Mouse (Mus musculus): ENCODE measurements around the gene Adssl1. TPM values are rescaled to one million over a fixed set of nuclear protein-coding genes. Genes with fewer than 3 reads are reported as not detected.
A peak's percentile ranks its signal among the peaks of the same experiment; 100 is the strongest.

The Adssl1 gene
- total RNA-seq, 2 experiments from 2014 or later: 14.3 to 25.8 TPM

- intact Hi-C loops (cut with DNase I): no loop called here
- DNase-seq (ENCODE audit: low spot score in 2 of 2): peak; percentile 97 to 99
Measured at GRCm38 (mm10) chr12:112644180-112644854, 24.5 kb downstream of the Adssl1 start, which contains the start of gene Siva1. Siva1 (plus strand) TSS chr12:112644679.

DNA sequence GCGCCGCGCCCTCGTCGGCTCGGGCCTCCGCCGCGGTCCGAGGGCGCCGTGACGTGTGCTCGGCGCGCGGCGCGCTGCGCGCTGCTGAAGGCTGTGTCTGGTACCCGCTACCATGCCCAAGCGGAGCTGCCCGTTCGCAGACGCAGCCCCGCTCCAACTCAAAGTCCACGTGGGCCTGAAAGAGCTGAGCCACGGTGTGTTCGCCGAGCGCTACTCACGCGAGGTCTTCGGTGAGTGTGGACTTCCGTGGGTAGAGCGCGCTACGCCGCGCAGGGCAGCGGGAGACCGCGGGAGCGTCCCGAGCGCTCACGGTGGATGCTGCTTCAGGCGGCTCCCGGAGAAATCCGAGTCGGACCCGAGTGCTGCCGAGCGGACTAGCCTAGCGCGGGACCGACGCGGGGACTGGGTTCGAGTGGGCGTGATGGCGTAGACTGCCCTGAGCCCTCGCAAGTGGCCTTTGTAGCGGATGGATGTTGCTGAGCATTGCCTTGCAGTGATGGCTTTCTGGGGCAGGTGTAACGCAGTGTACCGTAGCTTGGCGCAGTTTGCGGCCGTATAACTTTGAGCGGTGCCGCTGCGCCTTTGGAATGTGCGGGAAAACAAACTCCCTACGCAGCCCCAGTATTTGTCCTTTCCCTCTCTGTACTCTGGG lies 25.1 kb downstream of the Adssl1 start:
- intact Hi-C loops (cut with DNase I): no loop called here
- DNase-seq (ENCODE audit: low spot score in 2 of 2): peak in 1 of 2 experiments; percentile 69

- intact Hi-C loops (cut with DNase I): no loop called here
- DNase-seq (ENCODE audit: low spot score in 2 of 2): no peak
Measured at GRCm38 (mm10) chr12:112646139-112646538, 26.3 kb downstream of the Adssl1 start.

GRCm38 (mm10) chr12:112648081-112648480 lies 28.2 kb downstream of the Adssl1 start:
- intact Hi-C loops (cut with DNase I): no loop called here
- DNase-seq (ENCODE audit: low spot score in 2 of 2): no peak

DNA sequence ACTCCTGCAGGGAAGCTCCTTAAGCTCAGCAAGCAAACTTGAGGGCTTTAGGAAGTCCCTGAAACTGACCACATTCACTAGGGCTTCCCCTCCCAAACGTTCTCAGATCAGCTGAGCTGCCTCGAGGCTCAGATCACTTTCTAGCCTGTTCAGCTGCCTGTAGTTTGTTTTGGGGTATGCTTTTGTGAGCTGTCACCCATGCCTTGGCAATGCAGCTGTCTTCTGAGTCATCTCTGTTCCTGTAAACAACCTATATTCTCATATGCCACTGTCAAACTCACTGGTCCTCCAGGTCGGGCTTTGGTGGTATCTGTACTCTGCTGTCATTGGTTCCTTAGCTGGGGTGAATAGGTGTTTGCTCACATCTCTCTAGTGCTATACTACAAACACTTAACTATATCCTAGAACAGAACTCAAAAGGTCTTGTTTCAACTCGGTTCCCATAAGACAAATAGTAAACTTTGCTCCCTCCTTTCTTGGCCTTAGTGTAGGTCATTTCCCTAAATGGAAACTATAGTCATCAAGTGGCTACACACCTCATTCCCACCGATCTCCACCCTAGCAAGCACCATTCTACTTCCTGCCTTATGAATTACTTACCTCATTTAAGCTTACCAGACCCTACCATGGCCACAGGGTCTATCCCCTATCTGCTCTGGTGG lies 32.1 kb downstream of the Adssl1 start:
- intact Hi-C loops (cut with DNase I): no loop called here
- DNase-seq (ENCODE audit: low spot score in 2 of 2): no peak

GRCm38 (mm10) chr12:112653157-112653824 lies 33.4 kb downstream of the Adssl1 start:
- DNase-seq (ENCODE audit: low spot score in 2 of 2): peak; percentile 75 to 80
- intact Hi-C loops (cut with DNase I): loop anchor here (1.0 kb wide), 2 partner anchors 22 to 54 kb away; no protein-coding TSS in a partner anchor

DNA sequence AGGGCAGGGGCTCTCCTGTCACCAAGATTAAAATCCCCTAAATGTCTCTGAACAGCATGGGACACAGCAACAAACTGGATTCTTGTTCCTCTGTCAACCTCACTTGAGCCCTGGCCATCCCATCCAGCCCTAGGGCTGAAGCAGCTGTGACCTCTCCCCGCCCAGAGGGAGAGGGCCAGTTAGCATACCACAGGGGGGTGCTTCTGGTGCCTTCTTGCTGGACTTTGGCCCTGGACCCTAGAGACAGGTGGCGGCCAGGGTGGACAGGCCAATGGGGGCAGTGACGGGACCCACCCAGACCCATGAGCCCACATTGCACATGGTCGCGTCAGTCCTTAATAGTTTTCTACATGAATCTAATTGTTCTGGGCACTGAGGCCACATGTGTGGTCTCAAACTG lies 34.2 kb downstream of the Adssl1 start:
- intact Hi-C loops (cut with DNase I): no loop called here

GRCm38 (mm10) chr12:112658619-112659018 lies 38.8 kb downstream of the Adssl1 start:
- intact Hi-C loops (cut with DNase I): no loop called here

More for the DNA sequence above, 34.2 kb downstream of the Adssl1 start:
- no peak for DNase-seq (ENCODE audit: low spot score in 2 of 2)

DNA sequence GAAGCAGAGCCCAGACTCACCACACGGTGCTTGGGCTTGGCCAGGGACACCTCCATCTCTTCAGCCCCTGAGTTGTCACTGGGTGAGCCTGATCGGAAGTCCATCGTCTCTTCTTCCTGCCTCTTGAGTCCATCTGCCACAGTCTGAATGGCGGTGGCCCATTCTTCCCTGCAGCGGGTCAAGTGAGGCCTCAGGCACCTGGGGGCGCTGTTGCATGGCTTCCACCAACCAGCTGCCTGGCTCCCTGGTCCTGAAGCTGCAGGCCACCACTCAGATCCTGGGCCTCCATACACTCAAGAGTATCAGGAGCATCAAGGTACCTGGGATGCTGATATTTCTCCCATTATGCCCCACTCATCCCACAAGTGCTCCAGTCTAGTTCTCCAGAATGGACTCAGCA lies 39.3 kb downstream of the Adssl1 start:
- intact Hi-C loops (cut with DNase I): no loop called here
- peak; percentile 52 for DNase-seq (ENCODE audit: low spot score in 2 of 2)

More at GRCm38 (mm10) chr12:112658619-112659018, 38.8 kb downstream of the Adssl1 start:
- no peak for DNase-seq (ENCODE audit: low spot score in 2 of 2)

- intact Hi-C loops (cut with DNase I): no loop called here
Measured at GRCm38 (mm10) chr12:112660576-112661326, 40.9 kb downstream of the Adssl1 start.

GRCm38 (mm10) chr12:112661327-112661605 lies 41.4 kb downstream of the Adssl1 start:
- no peak for DNase-seq (ENCODE audit: low spot score in 2 of 2)
- intact Hi-C loops (cut with DNase I): no loop called here

More at GRCm38 (mm10) chr12:112660576-112661326, 40.9 kb downstream of the Adssl1 start:
- no peak for DNase-seq (ENCODE audit: low spot score in 2 of 2)

GRCm38 (mm10) chr12:112661851-112662250 lies 42.0 kb downstream of the Adssl1 start:
- intact Hi-C loops (cut with DNase I): no loop called here
- DNase-seq (ENCODE audit: low spot score in 2 of 2): no peak

DNA sequence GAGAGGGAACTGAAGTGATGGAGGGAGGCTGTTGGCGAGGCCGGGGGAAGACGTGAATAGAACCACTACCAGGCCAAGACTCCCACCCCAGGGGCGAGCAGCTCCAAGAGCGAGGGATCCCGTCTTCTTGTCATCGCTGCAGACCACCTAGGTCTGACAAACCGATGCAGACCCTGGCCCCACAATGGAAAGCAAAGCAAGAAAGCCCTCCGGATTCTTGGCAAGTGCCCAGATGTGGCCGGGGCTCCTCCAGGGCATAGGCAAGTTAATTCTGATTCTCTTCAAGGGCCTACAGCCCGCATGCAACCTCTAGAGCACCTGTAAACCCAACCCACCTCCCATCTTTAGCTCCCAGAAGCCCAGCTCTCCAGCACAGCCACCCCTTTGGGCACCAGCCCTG lies 43.5 kb downstream of the Adssl1 start:
- no peak for DNase-seq (ENCODE audit: low spot score in 2 of 2)
- intact Hi-C loops (cut with DNase I): no loop called here

DNA sequence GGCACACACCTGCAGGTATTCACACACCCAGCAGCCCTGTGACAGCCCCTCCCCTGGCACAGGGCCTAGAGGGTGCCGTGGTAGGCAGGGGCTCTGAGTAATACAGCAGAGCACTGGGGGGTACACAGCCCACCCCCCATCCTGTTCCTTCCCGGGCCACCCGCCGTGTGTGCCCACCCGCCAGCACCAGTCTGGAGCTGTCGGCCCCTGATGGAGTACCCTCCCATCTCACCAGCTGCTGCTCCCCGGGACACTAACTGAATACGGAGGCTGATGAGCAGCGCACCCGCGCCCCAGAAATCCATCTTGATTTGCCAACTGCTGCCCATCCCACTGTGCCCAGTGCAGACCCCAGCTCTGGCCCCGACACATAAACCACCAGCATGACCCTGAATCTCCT lies 43.9 kb downstream of the Adssl1 start:
- intact Hi-C loops (cut with DNase I): no loop called here
- no peak for DNase-seq (ENCODE audit: low spot score in 2 of 2)

DNA sequence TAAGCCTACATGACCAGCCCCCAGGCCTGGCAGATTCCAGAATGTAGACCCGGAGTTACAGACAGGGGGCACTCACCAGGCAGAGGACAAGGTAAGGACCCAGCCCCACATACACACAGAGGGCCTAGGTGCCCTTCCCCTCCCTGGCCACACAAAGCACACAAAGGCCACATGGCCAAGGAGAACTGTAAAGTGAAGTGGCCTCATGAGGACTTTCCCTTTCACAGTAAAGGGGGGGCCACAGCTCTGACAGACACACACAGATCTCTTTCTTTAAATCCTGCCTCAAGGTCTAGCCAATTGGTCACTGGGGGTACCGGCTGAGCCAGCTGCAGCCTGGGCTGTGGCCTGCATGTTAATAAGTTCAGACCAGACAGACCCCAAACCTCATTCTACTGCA lies 44.3 kb downstream of the Adssl1 start:
- DNase-seq (ENCODE audit: low spot score in 2 of 2): no peak
- intact Hi-C loops (cut with DNase I): no loop called here

DNA sequence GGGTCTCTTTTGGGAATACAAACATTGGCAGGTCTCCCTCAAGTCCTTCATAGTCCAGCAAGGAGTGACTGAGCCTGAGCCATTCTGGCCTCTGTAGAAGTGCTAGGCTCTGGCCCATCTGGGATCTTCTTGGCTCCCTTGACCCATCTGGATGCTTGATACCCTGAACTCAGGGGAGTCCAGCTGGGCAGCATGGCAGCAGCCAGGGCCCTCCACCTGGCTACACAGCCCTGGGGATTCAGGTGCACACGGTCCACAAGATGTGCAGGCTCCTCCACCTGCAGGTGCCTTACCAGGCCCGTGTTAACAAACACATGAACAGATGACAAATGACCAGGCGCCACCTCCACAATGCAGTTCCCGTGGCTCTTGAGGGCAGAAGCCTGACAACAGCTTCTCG lies 44.8 kb downstream of the Adssl1 start:
- DNase-seq (ENCODE audit: low spot score in 2 of 2): no peak
- intact Hi-C loops (cut with DNase I): no loop called here

DNA sequence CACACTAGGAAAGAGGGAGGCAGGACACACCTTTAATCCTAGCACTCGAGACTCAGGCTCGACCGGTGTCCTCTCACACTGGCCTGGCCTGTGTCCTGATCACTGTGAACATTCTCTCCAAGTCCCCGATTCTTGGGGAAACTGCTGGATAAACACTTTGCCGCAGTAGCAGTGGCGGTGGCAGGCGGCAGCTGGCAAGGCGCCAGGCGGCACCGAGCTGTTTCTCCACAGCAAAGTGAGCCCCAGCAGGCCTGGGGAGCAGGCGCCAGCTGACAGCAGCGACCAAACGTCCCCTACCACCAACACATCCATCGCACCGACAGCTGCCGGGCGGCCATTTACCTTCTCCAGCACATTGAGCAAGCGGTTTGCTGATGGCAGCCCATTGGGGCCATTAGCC lies 45.6 kb downstream of the Adssl1 start:
- DNase-seq (ENCODE audit: low spot score in 2 of 2): peak; percentile 73 to 78
- intact Hi-C loops (cut with DNase I): no loop called here

GRCm38 (mm10) chr12:112665881-112666544 lies 46.2 kb downstream of the Adssl1 start:
- DNase-seq (ENCODE audit: low spot score in 2 of 2): no peak

DNA sequence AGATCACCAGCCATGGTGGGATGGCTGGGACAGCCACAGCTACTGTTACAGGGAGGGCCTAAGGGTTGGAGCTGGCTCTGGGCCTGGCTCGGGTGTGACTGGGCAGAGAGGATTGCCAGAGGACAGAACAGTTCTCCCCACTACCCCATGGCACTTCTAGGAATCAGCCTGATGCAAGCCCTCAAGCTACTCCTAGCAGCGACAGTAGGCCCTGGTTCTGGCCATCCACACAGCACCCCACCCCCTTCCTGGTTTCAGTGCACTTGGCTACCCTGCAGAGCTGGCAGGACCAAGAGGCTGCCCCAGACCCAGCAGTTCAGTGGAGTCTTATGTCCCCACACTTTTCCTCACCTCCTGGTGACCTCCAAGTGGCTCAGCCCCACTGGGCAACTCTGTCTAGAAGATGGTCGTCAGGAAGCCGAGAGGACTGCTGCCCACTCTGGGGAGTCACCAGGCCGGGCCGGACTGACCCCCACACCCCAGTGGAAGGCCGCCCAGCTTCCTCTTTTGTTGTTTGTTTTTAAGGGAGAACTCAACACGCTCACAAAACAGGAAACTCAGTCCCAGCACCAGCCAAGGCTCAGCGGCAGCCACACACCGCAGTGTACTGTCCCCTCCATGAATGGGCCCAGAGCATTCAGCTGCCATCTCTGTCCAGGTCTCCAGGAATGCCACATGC lies 47.9 kb downstream of the Adssl1 start:
- no peak for DNase-seq (ENCODE audit: low spot score in 2 of 2)
- intact Hi-C loops (cut with DNase I): no loop called here

More at GRCm38 (mm10) chr12:112665881-112666544, 46.2 kb downstream of the Adssl1 start:
- intact Hi-C loops (cut with DNase I): no loop called here
